Mouse (Mus musculus) embryonic stem cell, embryonic (primary cell): ENCODE data around the gene Wfikkn1.

ENCODE experiments used
- CTCF ChIA-PET, 4 experiments: fragments of 300-600 bp in 2 of 4; fragments of 350-600 bp in 2 of 4; sonication (Branson Sonifier 250); formaldehyde crosslinking; loops; one replicate each; lab custom pipeline; 2022; ENCODE audit warnings: inconsistent platforms in 2 of 4; lab: Charles Lee
- POLR2A ChIA-PET, 4 experiments: fragments of 300-600 bp in 2 of 4; fragments of 350-600 bp in 2 of 4; sonication (Branson Sonifier 250); formaldehyde crosslinking; loops; one replicate each; lab custom pipeline; 2022; ENCODE audit warnings: antibody characterized with exemption in 4 of 4, inconsistent platforms in 1 of 4; lab: Charles Lee

Wfikkn1 gene

DNA sequence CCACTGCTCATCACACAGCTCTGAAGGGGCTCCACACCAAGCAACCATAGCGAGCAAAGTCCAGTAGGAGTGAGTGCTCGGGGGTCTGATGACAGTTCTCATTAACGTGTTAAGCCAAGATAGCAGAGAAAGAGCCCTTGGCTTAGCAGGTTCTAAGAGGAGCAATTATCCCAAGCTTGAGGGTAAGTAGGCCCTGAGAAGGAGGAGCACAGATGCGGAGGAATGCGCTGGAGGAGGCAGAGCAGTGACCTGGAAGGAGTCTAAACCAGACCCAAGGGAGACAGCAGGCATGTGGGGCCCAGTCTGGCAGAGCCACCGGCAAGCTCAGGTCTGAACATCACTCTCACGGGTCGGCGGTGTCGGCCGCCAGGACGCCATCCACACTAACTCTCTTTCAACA is 15.2 kb upstream of the Wfikkn1 start:
- CTCF ChIA-PET: interaction anchor here (0.5 to 4.5 kb wide), 16 partner anchors 9 to 337 kb away, joined by 3 to 54 read pairs (median 4); partner anchors contain the start of genes Wfikkn1 (in 2 of the 4), Decr2 (in 1 of the 4) and Mcrip2 (in 1 of the 4)
- POLR2A ChIA-PET: interaction anchor here (0.6 to 4.2 kb wide), 19 partner anchors 9 to 639 kb away, joined by 3 to 24 read pairs (median 4); partner anchors contain the start of genes Fam234a (in 1 of the 4), Luc7l (in 1 of the 4), Mcrip2 (in 1 of the 4) and Mettl26 (in 1 of the 4)

GRCm38 (mm10) chr17:25895415-25895814 is 14.8 kb upstream of the Wfikkn1 start:
- CTCF ChIA-PET: interaction anchor here (0.5 to 4.5 kb wide), 13 partner anchors 12 to 337 kb away, joined by 3 to 54 read pairs (median 8); partner anchors contain the start of genes Wfikkn1 (in 2 of the 4), Decr2 (in 1 of the 4) and Mcrip2 (in 1 of the 4)
- POLR2A ChIA-PET: interaction anchor here (0.6 to 4.2 kb wide), 17 partner anchors 9 to 639 kb away, joined by 3 to 24 read pairs (median 4); partner anchors contain the start of genes Fam234a (in 1 of the 4), Luc7l (in 1 of the 4), Mcrip2 (in 1 of the 4) and Mettl26 (in 1 of the 4)

GRCm38 (mm10) chr17:25893975-25894617 is 13.4 kb upstream of the Wfikkn1 start:
- ChIA-PET CTCF (interaction anchor here (0.5 to 4.5 kb wide), 64 partner anchors 8 to 1211 kb away, joined by 3 to 54 read pairs (median 4); partner anchors contain the start of genes Decr2 (in 2 of the 4), Mettl26 (in 2 of the 4), Wfikkn1 (in 2 of the 4) and Capn15 (in 1 of the 4)), POLR2A (interaction anchor here in 3 of 4 experiments (0.5 to 4.2 kb wide), 23 partner anchors 10 to 624 kb away, joined by 3 to 24 read pairs (median 3); partner anchors contain the start of genes Mcrip2 (in 2 of the 3), Wdr90 (in 1 of the 3) and Wfikkn1 (in 1 of the 3))

DNA sequence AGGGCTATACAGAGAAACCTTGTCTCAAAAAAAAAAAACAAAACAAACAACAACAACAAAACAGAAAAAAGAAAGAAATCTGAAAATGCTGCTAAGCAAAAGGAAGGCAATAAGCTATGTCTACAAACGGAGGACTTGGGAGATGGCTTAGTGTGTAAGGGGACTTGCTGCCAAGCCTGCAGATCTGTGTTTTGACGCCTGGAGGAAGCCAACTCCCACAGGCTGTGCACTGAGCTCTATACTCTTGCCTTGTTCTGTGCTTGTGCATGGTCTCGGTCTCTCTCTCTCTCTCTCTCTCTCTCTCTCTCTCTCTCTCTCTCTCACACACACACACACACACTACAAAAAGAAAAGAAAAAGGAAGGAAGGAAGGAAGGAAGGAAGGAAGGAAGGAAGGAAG is 8.2 kb upstream of the Wfikkn1 start:
- CTCF ChIA-PET: interaction anchor here in 2 of 4 experiments (0.6 to 3.1 kb wide), 2 partner anchors 10 to 56 kb away, joined by 3 to 16 read pairs; partner anchors contain the start of gene Stub1 (in 1 of the 2)
- POLR2A ChIA-PET: interaction anchor here in 3 of 4 experiments (0.6 to 2.5 kb wide), 5 partner anchors 11 to 56 kb away, joined by 3 to 6 read pairs (median 3); partner anchors contain the start of genes Stub1 (in 2 of the 3) and Rhbdl1 (in 1 of the 3)

DNA sequence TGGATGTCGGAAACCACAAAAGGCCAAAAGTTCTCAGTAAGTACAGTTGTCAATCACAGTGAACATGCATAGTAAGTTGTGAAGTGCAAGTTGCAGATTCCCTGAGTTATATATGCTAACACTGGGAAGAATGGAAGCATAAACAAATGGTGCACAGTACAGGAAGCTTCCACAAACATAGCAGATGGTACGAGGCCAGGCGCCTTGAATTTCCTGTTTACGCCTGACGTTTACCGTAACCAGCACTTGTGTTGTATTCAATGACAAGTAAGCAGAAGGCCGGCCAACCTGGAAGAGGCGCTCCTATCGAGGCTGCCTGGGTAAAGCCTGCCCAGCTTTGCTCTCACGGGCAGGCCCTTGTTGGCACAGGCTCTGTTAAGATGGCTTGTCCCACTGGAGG is 6.8 kb upstream of the Wfikkn1 start:
- ChIA-PET POLR2A (interaction anchor here in 1 of 4 experiments (1.4 to 1.7 kb wide), 2 partner anchors 9 to 33 kb away, joined by 4 to 5 read pairs; no protein-coding TSS in a partner anchor), CTCF (interaction anchor here in 3 of 4 experiments (0.7 to 9.0 kb wide), 3 partner anchors 8 to 344 kb away, joined by 4 to 54 read pairs (median 4); no protein-coding TSS in a partner anchor)

GRCm38 (mm10) chr17:25886806-25887205 is 6.1 kb upstream of the Wfikkn1 start:
- POLR2A ChIA-PET: interaction anchor here in 3 of 4 experiments (0.6 to 1.7 kb wide), 9 partner anchors 9 to 1343 kb away, joined by 3 to 8 read pairs (median 4); partner anchors contain the start of genes Capn15 (in 1 of the 3) and Mcrip2 (in 1 of the 3)
- CTCF ChIA-PET: interaction anchor here (0.5 to 9.0 kb wide), 8 partner anchors 8 to 475 kb away, joined by 3 to 54 read pairs (median 4); no protein-coding TSS in a partner anchor

DNA sequence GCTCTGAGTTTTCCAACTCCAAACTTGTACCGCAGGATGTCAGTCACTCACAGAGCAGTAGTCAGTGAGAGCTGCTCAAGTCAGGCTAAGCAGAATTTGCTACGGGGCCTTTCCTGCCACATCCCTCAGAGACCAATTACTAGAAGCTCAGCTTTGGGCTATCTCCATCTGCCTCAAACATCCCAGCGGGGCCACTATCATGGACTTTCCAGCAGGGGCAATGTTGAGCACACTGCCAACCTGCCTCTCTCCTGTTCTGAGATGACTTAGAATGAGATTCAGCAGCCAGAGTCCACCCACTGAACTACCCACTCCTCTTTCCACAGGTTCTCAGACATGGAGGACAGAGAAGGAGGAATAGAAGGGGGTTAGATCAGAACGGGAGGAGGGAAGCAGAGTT is 5.0 kb upstream of the Wfikkn1 start:
- POLR2A ChIA-PET: interaction anchor here in 3 of 4 experiments (0.5 to 1.7 kb wide), 6 partner anchors 11 to 217 kb away, joined by 3 to 5 read pairs (median 4); partner anchors contain the start of genes Capn15 (in 1 of the 3) and Rhot2 (in 1 of the 3)

DNA sequence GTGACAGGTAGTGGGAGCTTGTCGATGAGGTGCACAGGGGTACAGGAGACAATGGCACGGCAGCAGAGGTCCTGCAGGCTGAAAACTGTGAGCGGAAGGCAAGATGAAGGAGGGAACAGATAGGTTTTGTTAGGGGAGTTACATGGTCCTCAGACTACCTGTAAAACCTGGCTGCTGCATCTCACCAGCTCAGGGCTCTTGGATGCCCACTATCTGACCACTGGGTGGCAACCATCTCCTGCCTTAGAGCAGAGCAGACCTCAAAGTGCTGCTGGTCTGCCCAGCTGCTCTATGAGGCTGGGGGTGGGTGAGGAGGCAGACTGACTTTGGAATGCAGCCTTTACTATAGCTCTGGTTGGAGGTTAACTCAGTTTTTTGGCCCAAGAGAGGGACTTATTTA is 3.2 kb upstream of the Wfikkn1 start:
- POLR2A ChIA-PET: interaction anchor here (1.0 to 2.0 kb wide), 12 partner anchors 10 to 68 kb away, joined by 3 to 5 read pairs (median 4); partner anchors contain the start of genes Mcrip2 (in 2 of the 4) and Stub1 (in 2 of the 4)
- CTCF ChIA-PET: interaction anchor here in 3 of 4 experiments (0.6 to 9.0 kb wide), 7 partner anchors 8 to 388 kb away, joined by 3 to 54 read pairs (median 4); partner anchors contain the start of gene Mettl26 (in 1 of the 3)

More for the DNA sequence above, 5.0 kb upstream of the Wfikkn1 start:
- CTCF ChIA-PET: interaction anchor here (0.6 to 9.0 kb wide), 7 partner anchors 8 to 126 kb away, joined by 3 to 54 read pairs (median 3); no protein-coding TSS in a partner anchor

- POLR2A ChIA-PET: interaction anchor here in 2 of 4 experiments (0.8 to 2.0 kb wide), 10 partner anchors 9 to 68 kb away, joined by 3 to 5 read pairs (median 4); partner anchors contain the start of genes Mcrip2 (in 2 of the 2) and Stub1 (in 2 of the 2)
- CTCF ChIA-PET: interaction anchor here in 2 of 4 experiments (1.4 to 9.0 kb wide), 5 partner anchors 7 to 13 kb away, joined by 4 to 54 read pairs (median 5); partner anchors contain the start of gene Mettl26 (in 1 of the 2)
Measured at GRCm38 (mm10) chr17:25883268-25883667, 2.6 kb upstream of the Wfikkn1 start.

DNA sequence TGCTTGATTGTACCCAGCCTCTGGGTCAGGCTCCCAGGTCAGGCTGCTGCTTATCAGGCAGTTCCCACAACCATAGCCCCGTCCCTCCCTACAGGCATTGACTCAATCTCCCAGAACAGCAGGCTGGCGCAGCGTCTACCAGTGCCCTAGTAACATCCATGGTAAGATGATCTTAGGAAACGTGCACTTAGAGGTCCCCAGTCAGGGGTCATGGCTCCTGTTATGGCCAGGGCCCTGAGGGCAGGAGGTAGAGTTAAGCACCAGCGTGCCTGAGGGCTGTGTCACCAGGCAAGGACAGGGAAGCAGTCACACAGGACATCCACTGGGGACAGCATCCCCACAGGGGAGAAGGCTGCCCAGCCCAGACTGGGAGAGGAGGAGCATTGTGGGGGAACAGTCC is 1.6 kb upstream of the Wfikkn1 start:
- POLR2A ChIA-PET: interaction anchor here in 3 of 4 experiments (0.9 to 5.8 kb wide), 7 partner anchors 8 to 49 kb away, joined by 3 to 45 read pairs (median 3); partner anchors contain the start of genes Stub1 (in 2 of the 3), Mcrip2 (in 1 of the 3), Rhot2 (in 1 of the 3) and Wdr90 (in 1 of the 3)
- CTCF ChIA-PET: interaction anchor here in 2 of 4 experiments (4.4 to 9.0 kb wide), 2 partner anchors 13 kb away, joined by 41 to 54 read pairs; no protein-coding TSS in a partner anchor

- POLR2A ChIA-PET: interaction anchor here (0.6 to 5.8 kb wide), 12 partner anchors 8 to 154 kb away, joined by 3 to 45 read pairs (median 3); partner anchors contain the start of genes Mcrip2 (in 2 of the 4), Chtf18 (in 1 of the 4), Rhot2 (in 1 of the 4) and Rpusd1 (in 1 of the 4)
- CTCF ChIA-PET: interaction anchor here in 2 of 4 experiments (0.9 to 9.0 kb wide), 6 partner anchors 13 to 131 kb away, joined by 3 to 54 read pairs (median 4); partner anchors contain the start of gene Mcrip2 (in 1 of the 2)
Measured at GRCm38 (mm10) chr17:25881691-25882090, 1.0 kb upstream of the Wfikkn1 start.

- POLR2A ChIA-PET: interaction anchor here (0.6 to 5.8 kb wide), 19 partner anchors 9 to 154 kb away, joined by 3 to 45 read pairs (median 3); partner anchors contain the start of genes Mcrip2 (in 4 of the 4), Stub1 (in 2 of the 4), Chtf18 (in 1 of the 4) and Rhbdl1 (in 1 of the 4)
- CTCF ChIA-PET: interaction anchor here (0.6 to 9.0 kb wide), 12 partner anchors 12 to 622 kb away, joined by 3 to 54 read pairs (median 4); partner anchors contain the start of genes Mcrip2 (in 2 of the 4) and Sox8 (in 1 of the 4)
Measured at GRCm38 (mm10) chr17:25880913-25881641, 419 bp upstream of the Wfikkn1 start.

DNA sequence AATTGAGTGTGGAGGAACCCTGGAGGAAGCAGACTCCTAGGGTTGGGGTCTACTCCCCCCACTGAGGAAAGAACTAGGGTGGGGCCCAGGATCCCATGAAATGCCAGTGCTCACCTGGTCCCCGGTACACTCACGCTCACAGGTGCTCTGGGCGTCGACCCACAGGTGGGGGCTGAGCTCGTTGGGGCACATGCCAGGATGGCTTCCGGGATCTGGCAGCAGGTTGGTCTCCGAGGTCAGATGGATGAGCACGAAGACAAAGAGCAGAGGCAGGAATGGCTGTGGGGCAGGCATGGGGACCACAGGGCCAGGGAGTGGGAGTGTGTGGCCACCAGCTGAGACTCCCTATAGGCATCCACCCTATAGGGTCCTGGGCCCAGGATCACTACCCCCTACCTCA is 908 bp downstream of the Wfikkn1 start:
- CTCF ChIA-PET: interaction anchor here (0.5 to 9.0 kb wide), 37 partner anchors 10 to 1199 kb away, joined by 3 to 54 read pairs (median 4); partner anchors contain the start of genes Mcrip2 (in 4 of the 4), Capn15 (in 1 of the 4) and Stub1 (in 1 of the 4)

GRCm38 (mm10) chr17:25879261-25879660 is 1.4 kb downstream of the Wfikkn1 start:
- POLR2A ChIA-PET: interaction anchor here in 3 of 4 experiments (0.7 to 5.8 kb wide), 16 partner anchors 8 to 234 kb away, joined by 3 to 45 read pairs (median 6); partner anchors contain the start of genes Stub1 (in 3 of the 3), Mcrip2 (in 2 of the 3), Capn15 (in 1 of the 3) and Rab40c (in 1 of the 3)
- CTCF ChIA-PET: interaction anchor here (0.5 to 9.0 kb wide), 40 partner anchors 9 to 1200 kb away, joined by 3 to 54 read pairs (median 4); partner anchors contain the start of genes Mcrip2 (in 4 of the 4), Capn15 (in 1 of the 4), Rhot2 (in 1 of the 4) and Stub1 (in 1 of the 4)

More for the DNA sequence above, 908 bp downstream of the Wfikkn1 start:
- POLR2A ChIA-PET: interaction anchor here in 3 of 4 experiments (0.6 to 5.8 kb wide), 16 partner anchors 9 to 815 kb away, joined by 3 to 45 read pairs (median 4); partner anchors contain the start of genes Stub1 (in 3 of the 3), Mcrip2 (in 2 of the 3), Tmem8 (in 1 of the 3) and Wdr90 (in 1 of the 3)

- ChIA-PET POLR2A (interaction anchor here in 3 of 4 experiments (0.7 to 5.8 kb wide), 17 partner anchors 8 to 235 kb away, joined by 3 to 45 read pairs (median 5); partner anchors contain the start of genes Stub1 (in 3 of the 3), Mcrip2 (in 2 of the 3), Capn15 (in 1 of the 3) and Rab40c (in 1 of the 3)), CTCF (interaction anchor here (0.6 to 9.0 kb wide), 34 partner anchors 8 to 367 kb away, joined by 3 to 54 read pairs (median 4); partner anchors contain the start of genes Mcrip2 (in 4 of the 4), Capn15 (in 1 of the 4), Rhot2 (in 1 of the 4) and Stub1 (in 1 of the 4))
Measured at GRCm38 (mm10) chr17:25878611-25879180, 2.0 kb downstream of the Wfikkn1 start.
